Comparison of ENCODE assay signal across 8 mouse cellular contexts in the genomic region with DNA sequence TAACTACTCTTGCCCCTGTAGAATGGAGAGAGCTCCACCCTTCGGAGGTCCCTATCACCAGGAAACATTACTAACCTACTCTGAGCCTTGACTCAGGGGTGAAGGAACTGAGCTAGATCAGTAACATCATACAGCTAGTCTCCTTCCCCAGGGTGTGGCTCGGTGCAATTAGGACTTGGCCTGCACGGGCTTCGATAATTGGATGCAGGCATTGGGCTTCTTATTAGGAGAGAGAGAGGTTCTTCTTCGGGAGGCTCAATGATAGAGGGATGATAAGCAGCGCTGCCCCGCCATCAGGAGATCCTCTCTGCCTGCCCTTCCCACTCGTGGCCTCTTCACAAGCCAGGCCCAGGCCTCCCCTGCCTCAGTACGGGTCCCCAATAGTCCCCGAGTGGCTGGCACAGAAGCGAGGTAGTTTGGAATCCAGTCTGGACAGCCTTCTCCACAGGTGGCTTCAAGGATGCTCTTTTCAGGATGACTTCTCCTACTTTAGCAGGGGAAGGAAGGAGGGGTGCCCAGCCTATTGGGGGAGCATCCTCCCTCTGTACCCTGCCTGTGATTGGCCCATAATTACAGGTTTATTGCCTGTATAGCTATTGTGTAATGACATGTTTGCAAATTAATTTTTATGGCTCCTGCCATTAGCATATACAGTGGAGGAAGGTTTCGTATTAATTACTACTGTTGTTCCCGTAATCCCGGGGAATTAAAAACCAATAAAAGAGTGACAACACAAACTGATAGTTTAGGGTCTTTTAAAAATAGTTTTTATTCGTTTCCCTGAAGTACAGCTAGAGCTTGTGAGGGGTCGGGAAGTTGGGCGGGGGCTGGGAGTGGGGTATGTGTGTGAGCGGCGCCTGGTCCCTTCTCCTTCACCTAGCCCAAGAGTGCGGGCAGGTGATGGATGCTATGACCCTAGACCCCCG.
DNase-seq lines count a peak whose midpoint lies in the region; ATAC-seq lines count a peak whose summit lies in the region.

No protein-coding gene starts in this region.

- peaks cover 62% of the 10 kb centered on the region for H3K4me1 ChIP-seq in megakaryocyte, embryonic 14.5 days
- H3K4me1 ChIP-seq in limb, embryonic 15.5 days, result peaks cover 78% of the 10 kb centered on the region

- H3K27ac ChIP-seq in limb, embryonic 15.5 days, result no peak overlapping the region

- peaks cover 22% of the 10 kb centered on the region for H3K36me3 ChIP-seq in megakaryocyte, embryonic 14.5 days (replicated peaks; ENCODE audit: low read length)
- no peaks in the 10 kb centered on the region for H3K36me3 ChIP-seq in limb, embryonic 15.5 days

- no peaks in the 10 kb centered on the region for H3K9me3 ChIP-seq in megakaryocyte, embryonic 14.5 days
- no peaks in the 10 kb centered on the region for H3K9me3 ChIP-seq in limb, embryonic 15.5 days

- H3K4me2 ChIP-seq in limb, embryonic 15.5 days, result peak overlapping the region; percentile 99; the same call in 1 of the 2 replicates

- peak; percentile 56 to 73 for DNase-seq in spleen, postnatal 36 days (ENCODE audit: low spot score in 2 of 2)
- no peak for DNase-seq in ovary, postnatal 14 days (ENCODE audit: low spot score)
- no peak for DNase-seq in right cerebral cortex, postnatal 25 days
- DNase-seq in kidney, postnatal 36 days, result no peak

- peak overlapping the region; percentile 100 for H3K4me3 ChIP-seq in megakaryocyte, embryonic 14.5 days (replicated peaks)
- peak overlapping the region; percentile 64; the same call in 1 of the 2 replicates for H3K4me3 ChIP-seq in limb, embryonic 15.5 days

- H3K27me3 ChIP-seq in megakaryocyte, embryonic 14.5 days (replicated peaks), result no peaks in the 10 kb centered on the region
- H3K27me3 ChIP-seq in limb, embryonic 15.5 days, result peaks cover 53% of the 10 kb centered on the region

- ATAC-seq in megakaryocyte, adult 5-6 weeks (ENCODE audit: poor library complexity, severe bottlenecking), result no peak
- peak; percentile 68 for ATAC-seq in erythroid progenitor cell, adult 5-6 weeks (replicated peaks; ENCODE audit: low FRiP score, poor library complexity, severe bottlenecking)
- ATAC-seq in limb, embryonic 15.5 days (ENCODE audit: insufficient number of reproducible peaks, low FRiP score, low TSS enrichment, low read depth), result no peak

- WGBS in limb, embryonic 15.5 days, result 28% methylated on average over 21 of the region's 21 CpGs

- no peak overlapping the region for H3K9ac ChIP-seq in limb, embryonic 15.5 days

Comparison
In these comparisons a context has a peak if more than half of its experiments do, and no peak if none do; other contexts are left out.
1. DNase-seq: peak in spleen, postnatal 36 days (2 of 2); none in ovary, postnatal 14 days (single experiment), right cerebral cortex, postnatal 25 days (single experiment) and kidney, postnatal 36 days (0 of 2).